Mouse (Mus musculus) bone marrow macrophage, adult 2 months (primary cell): ENCODE data around the gene Taok3. TPM values are rescaled to one million over a fixed set of nuclear protein-coding genes. Genes with fewer than 3 reads are reported as not detected.

Experiments
- H3K27ac ChIP-seq: 2 replicates; pipeline ENCODE4 v1.5.1; 2012; ENCODE audit warnings: low read depth, low read length; ENCODE audit not compliant: insufficient read depth
- H3K4me1 ChIP-seq: 2 replicates; pipeline ENCODE4 v1.6.1; 2012; ENCODE audit warnings: low read length; ENCODE audit not compliant: control insufficient read depth, insufficient read depth
- H3K4me3 ChIP-seq: 2 replicates; pipeline ENCODE4 v1.5.1; 2012; ENCODE audit warnings: mild to moderate bottlenecking, low read length, moderate library complexity; ENCODE audit not compliant: insufficient read depth
- CTCF ChIP-seq: IDR thresholded peaks from 2 replicates; pipeline ENCODE4 v1.5.1; 2012; ENCODE audit warnings: low read depth, mild to moderate bottlenecking, low read length, moderate library complexity
- POLR2A ChIP-seq: IDR thresholded peaks from 2 replicates; pipeline ENCODE4 v1.6.1; 2012; ENCODE audit warnings: mild to moderate bottlenecking, low read depth, low read length, borderline replicate concordance
- polyA plus RNA-seq: library from polyadenylated mRNA; stranded (reverse); fragments of >200 nt; gene quantifications from 2 replicates; pipeline ENCODE4 v1.2.4, GENCODE M21; 2012; ENCODE audit not compliant: missing spikeins, insufficient read depth, insufficient read length

The Taok3 gene
- polyA plus RNA-seq, 1 experiment: 112 TPM

GRCm38 (mm10) chr5:117304947-117305346, 185.0 kb downstream of the Taok3 start:
- Histone ChIP-seq H3K27ac (no peak overlapping the region), H3K4me3 (no peak overlapping the region), H3K4me1 (no peaks in the 10 kb centered on the region)
- TF ChIP-seq POLR2A: no peak
- peak; percentile 37; the same call in 1 of the 2 replicates for TF ChIP-seq CTCF

GRCm38 (mm10) chr5:117305754-117306153, 185.8 kb downstream of the Taok3 start:
- TF ChIP-seq CTCF (no peak), POLR2A (no peak)
- H3K27ac ChIP-seq: no peak overlapping the region
- H3K4me1 ChIP-seq: no peaks in the 10 kb centered on the region
- H3K4me3 ChIP-seq: no peak overlapping the region

DNA sequence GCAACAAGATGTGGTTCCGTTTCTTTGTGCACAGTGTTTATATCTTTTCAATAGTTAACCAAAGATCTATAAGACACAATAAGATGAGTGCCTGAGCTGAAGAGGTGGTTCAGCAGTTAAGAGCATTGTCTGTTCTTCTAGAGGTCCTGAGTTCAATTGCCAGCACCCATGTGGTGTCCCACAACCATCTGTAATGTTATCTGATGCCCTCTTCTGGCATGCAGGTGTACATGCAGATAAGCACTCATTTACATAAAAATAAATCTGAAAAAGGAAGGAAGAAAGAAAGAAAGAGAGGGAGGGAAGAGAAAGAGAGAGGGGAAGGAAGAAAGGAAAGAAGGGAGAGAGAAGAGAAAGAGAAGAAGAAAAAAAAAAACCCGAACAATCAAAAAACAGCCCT, 186.9 kb downstream of the Taok3 start:
- Histone ChIP-seq H3K4me3 (no peak overlapping the region), H3K4me1 (no peaks in the 10 kb centered on the region), H3K27ac (no peak overlapping the region)
- no peak for TF ChIP-seq CTCF
- no peak for TF ChIP-seq POLR2A

DNA sequence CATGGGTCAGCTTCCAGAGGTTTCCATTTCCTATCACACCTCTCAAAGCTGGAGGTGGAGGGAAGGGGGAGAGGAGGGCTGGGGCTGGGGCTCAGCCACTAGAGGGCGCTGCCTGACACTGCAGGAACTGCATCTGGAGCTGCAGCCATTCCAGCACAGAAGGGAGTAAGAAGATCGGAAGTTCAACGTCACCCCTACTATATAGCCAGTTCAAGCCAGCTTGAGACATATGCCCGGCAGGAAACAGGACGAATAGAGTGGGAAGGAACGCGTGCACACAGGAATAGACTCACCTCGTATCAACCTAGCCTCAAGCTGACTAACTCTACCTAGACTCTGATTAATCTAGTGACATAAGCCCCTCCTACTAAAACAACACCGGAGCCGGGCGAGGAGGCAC, 187.8 kb downstream of the Taok3 start:
- Histone ChIP-seq H3K27ac (no peak overlapping the region), H3K4me1 (no peaks in the 10 kb centered on the region), H3K4me3 (no peak overlapping the region)
- no peak for TF ChIP-seq POLR2A
- peak; percentile 87 for TF ChIP-seq CTCF

DNA sequence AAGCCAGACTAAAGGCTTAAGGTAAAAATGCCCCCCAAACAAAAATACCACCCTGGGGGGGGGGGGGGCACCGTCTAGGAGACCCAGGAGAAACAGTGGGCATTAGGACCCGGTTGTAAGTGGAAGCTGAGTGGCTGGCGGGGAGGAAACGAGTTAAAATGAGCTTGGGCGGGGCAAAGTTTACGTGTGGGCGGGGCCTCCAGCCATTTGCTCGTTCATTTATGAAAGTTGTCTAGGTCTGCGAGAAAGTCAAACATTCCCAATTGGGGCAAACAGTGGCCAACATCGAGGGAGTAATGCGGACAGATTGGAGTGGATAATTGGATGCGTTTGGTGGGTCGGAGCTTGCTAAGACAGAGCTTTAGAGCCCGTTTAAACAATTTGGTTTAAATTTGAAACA, 193.5 kb downstream of the Taok3 start:
- H3K27ac ChIP-seq: no peak overlapping the region
- H3K4me3 ChIP-seq: peak overlapping the region; percentile 35; the same call in 1 of the 2 replicates
- TF ChIP-seq CTCF: no peak
- no peak for TF ChIP-seq POLR2A
- no peaks in the 10 kb centered on the region for H3K4me1 ChIP-seq

DNA sequence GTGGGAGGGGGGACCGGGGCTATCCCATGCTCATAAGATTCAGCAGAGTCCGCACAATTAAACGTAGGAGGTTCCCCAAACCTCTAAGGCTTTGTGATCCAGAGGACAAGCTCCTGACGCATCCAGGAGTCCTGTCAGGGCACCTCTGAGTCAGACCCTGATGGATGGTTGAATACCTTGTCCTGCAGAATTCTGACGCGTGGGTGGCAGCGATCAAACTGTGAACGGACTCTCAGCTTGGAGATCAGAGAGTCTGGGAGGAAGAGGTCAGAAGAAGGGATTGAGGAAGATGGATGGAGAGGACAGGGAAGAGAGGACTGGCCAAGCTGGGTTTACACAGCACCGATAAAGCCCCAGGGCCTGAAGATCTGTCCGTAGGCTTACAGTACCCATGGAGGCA, 194.0 kb downstream of the Taok3 start:
- no peak overlapping the region for H3K27ac ChIP-seq
- 0 out of 2 replicates have a peak overlapping the region, but pooled peaks have one; percentile 35 for H3K4me3 ChIP-seq

GRCm38 (mm10) chr5:117314587-117315428, 194.9 kb downstream of the Taok3 start:
- TF ChIP-seq CTCF (no peak), POLR2A (no peak)
- H3K4me3 ChIP-seq: no peak overlapping the region
- H3K4me1 ChIP-seq: no peaks in the 10 kb centered on the region
- no peak overlapping the region for H3K27ac ChIP-seq

More for the DNA sequence above, 194.0 kb downstream of the Taok3 start:
- H3K4me1 ChIP-seq: no peaks in the 10 kb centered on the region
- TF ChIP-seq CTCF (no peak), POLR2A (no peak)

DNA sequence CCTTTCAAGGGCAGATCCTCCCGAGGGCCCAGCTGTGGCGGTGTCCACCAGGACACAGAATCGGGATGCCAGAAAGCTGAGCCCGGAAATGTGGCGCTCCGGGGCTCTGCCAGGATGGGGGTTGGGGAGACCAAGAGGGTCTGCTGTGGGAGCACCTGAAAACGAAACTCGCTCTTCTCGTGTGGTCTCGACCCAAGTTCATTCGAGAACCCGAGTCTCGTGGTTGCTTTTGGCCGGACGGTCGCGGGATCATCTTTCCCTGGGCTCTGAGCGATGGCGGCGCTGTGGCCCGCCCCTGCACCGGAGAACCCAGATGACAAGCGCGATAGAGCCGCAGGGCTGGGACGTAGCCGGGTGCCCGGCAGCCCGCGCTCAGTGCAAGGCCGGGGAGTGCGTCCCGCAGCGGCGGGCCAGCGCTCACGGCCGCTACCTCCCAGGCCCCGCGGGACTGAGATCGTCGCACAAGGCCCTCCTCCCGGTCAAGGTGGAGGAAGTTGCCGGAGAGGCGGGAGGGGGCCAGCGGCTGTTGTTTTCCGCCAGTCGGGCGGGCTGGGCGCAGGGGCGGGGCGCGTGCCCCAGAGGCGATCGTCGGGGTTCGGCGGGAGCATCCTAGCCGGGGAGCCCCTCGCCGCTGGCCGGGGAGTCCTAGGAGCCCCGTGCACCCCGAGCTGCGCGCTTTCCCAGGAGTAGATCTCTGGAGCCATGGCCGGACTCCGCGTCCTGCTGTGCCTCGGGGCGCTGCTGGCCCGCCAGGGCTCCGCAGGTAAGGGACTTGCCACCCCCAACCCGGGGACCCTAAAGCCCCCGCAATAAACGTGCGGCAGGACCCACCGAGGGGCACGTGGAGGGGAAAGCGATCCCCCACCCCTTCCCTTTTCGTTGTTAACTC, 199.1 kb downstream of the Taok3 start, which contains the start of gene Vsig10:
Gene Vsig10, plus strand, starts transcription at position 343 of the 889 bp plus-strand sequence.
- no peak for TF ChIP-seq CTCF
- TF ChIP-seq POLR2A: no peak
- peak within 1 kb of the TSS; percentile 81 for H3K4me3 ChIP-seq
- no peak within 1 kb of the TSS for H3K27ac ChIP-seq
- H3K4me1 ChIP-seq: no peaks in the 10 kb centered on the region

DNA sequence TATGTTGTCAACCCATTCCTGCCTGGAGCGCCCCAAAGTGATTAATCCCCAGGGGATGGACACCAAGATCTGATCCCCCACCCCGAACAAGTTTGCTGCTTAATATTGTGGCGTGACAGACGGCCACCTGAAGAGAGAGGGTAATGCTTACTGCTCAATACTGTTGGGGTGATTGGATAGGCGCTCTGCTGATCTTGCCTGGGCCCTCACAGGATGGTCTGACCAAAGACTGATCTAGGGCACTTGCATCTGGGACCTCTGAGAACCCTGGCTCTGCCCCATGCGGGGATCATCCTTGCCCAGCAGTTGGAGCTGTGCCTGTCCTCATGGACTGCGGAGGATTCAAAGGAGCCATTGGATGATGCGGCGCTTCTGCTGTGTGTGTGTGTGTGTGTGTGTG, 203.8 kb downstream of the Taok3 start:
- Histone ChIP-seq H3K27ac (no peak overlapping the region), H3K4me3 (no peak overlapping the region), H3K4me1 (no peaks in the 10 kb centered on the region)
- TF ChIP-seq CTCF (no peak), POLR2A (no peak)

Other genes starting within 250 kb of the Taok3 start
- gene Suds3, start 4.0 kb upstream of the Taok3 start, polyA plus RNA-seq: 50.7 and 51.4 TPM in 2 replicates
- 104 and 117 TPM in 2 replicates for gene Pebp1, start 167.5 kb downstream of the Taok3 start, polyA plus RNA-seq
- 1.4 and 2.3 TPM in 2 replicates for gene Vsig10, start 199.0 kb downstream of the Taok3 start, polyA plus RNA-seq
- 45.4 and 47.3 TPM in 2 replicates for gene Wsb2, start 237.2 kb downstream of the Taok3 start, polyA plus RNA-seq